Mouse (Mus musculus) lung, postnatal 36 days (tissue): ENCODE results near the gene Gpr180.

Source experiments
- DNase-seq: peaks from one replicate; pipeline ENCODE4 v3.0.0; 2022; ENCODE audit warnings: mixed read lengths

Gpr180 gene

DNA sequence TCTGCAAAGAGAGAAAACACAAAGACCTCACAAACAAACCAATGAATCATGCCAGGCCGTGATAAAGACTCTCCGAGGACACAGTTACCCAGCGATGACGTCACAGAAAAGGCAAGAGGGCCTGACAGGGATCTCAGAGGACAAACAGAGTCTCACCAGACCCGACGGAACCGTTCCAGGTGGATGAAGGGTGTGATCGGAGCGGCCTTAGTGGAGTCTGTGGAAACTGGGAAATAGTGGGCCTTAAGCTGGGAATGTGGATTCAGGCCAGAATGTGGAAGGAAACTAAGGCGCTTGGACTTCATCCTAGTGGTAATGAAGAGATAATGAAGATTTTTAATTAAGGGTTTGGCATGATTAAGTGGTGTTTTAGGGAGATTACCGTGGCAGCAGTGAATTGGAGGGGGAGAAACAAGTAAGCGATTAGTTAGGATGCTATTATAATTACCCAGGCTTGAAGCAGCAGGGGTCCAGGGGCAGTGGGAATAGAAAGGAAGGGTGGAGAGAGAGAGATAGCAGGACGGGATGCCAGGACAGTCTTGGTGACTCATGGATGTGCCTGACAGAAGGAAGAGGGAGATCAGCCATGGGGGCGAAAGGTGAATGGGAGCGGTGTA, 75.3 kb downstream of the Gpr180 start:
- DNase-seq, result no peak
